Mouse (Mus musculus): ENCODE results near the gene Fgd4.

DNA sequence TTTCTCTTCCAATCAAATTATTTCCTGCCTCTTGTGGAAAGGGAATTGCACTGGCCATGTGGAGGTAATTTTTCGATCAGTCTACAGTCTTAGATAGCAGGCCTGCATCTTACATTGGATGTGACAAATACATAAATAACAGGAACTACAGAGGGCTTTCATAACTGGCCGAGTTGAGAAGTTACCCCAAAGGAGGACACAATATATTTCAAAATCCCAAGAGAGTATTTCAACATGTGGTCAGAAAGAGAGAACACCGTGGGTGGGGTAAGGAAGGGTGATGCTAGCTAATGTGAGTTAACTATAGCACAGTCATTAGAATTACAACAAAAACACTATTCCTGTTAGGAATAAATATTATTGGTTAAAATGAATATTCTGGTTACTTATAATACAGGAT is 29.0 kb downstream of the Fgd4 start:
- TF ChIP-seq CTCF (IDR thresholded peaks at IDR 0.05; ENCODE audit: borderline replicate concordance, extremely low read depth, insufficient read depth, insufficient read length) (no peak), POLR2A (IDR thresholded peaks at IDR 0.05; ENCODE audit: borderline replicate concordance, extremely low read depth, insufficient read depth, insufficient read length, poor library complexity, severe bottlenecking) (no peak)
